Comparison of ENCODE assay signal across 8 mouse cellular contexts in genomic region chr19:44245761-44246171, GRCm38 (mm10). TPM values are rescaled to one million over a fixed set of nuclear protein-coding genes. Genes with fewer than 3 reads are reported as not detected.
DNase-seq lines count a peak whose midpoint lies in the region; ATAC-seq and TF ChIP-seq lines count a peak whose summit lies in the region.

No protein-coding gene starts in this region.

- H3K4me1 ChIP-seq in kidney, postnatal 0 days (replicated peaks; ENCODE audit: insufficient read depth, low read length) = peaks cover 8% of the 10 kb centered on the region
- peaks cover 42% of the 10 kb centered on the region for H3K4me1 ChIP-seq in embryonic facial prominence, embryonic 10.5 days
- H3K4me1 ChIP-seq in hindbrain, embryonic 11.5 days (replicated peaks; ENCODE audit: control insufficient read depth, insufficient read depth, low read length) = peaks cover 7% of the 10 kb centered on the region
- peaks cover 34% of the 10 kb centered on the region for H3K4me1 ChIP-seq in liver, embryonic 16.5 days (ENCODE audit: control insufficient read depth, low read depth, low read length)

- H3K36me3 ChIP-seq in kidney, postnatal 0 days (ENCODE audit: insufficient read depth, low read length) = no peaks in the 10 kb centered on the region
- H3K36me3 ChIP-seq in embryonic facial prominence, embryonic 10.5 days (replicated peaks) = no peaks in the 10 kb centered on the region
- H3K36me3 ChIP-seq in hindbrain, embryonic 11.5 days (ENCODE audit: control insufficient read depth, insufficient read depth, low read length) = no peaks in the 10 kb centered on the region
- no peaks in the 10 kb centered on the region for H3K36me3 ChIP-seq in liver, embryonic 16.5 days (ENCODE audit: control insufficient read depth, insufficient read depth)

- H3K27me3 ChIP-seq in kidney, postnatal 0 days (ENCODE audit: insufficient read depth, low read length) = no peaks in the 10 kb centered on the region
- peaks cover 3% of the 10 kb centered on the region; the same call in 1 of the 2 replicates for H3K27me3 ChIP-seq in embryonic facial prominence, embryonic 10.5 days (replicated peaks; ENCODE audit: low read depth, poor library complexity, severe bottlenecking)
- H3K27me3 ChIP-seq in hindbrain, embryonic 11.5 days (ENCODE audit: control insufficient read depth, insufficient read depth, low read length) = no peaks in the 10 kb centered on the region
- no peaks in the 10 kb centered on the region for H3K27me3 ChIP-seq in liver, embryonic 16.5 days (ENCODE audit: control insufficient read depth, insufficient read depth, low read depth, low read length)

- TF ChIP-seq CTCF in kidney, postnatal 0 days (IDR thresholded peaks at IDR 0.05; ENCODE audit: low read depth) = peak; percentile 84

- peak; percentile 95 for DNase-seq in kidney, postnatal 0 days (ENCODE audit: low spot score)
- DNase-seq in kidney, adult 18-20 months = no peak
- peak; percentile 35 for DNase-seq in Muller cell, postnatal 12 days (ENCODE audit: inconsistent ontology term)
- peak; percentile 30 for DNase-seq in embryonic facial prominence, embryonic 10.5 days (ENCODE audit: low spot score)
- DNase-seq in hindbrain, embryonic 11.5 days (ENCODE audit: low spot score) = peak; percentile 85
- DNase-seq in retina, postnatal 7 days (ENCODE audit: low read depth, low spot score) = peak; percentile 62
- DNase-seq in right cerebral cortex, postnatal 14 days = no peak

- H3K9ac ChIP-seq in kidney, postnatal 0 days (ENCODE audit: low read depth, low read length) = no peak overlapping the region
- H3K9ac ChIP-seq in hindbrain, embryonic 11.5 days (ENCODE audit: low read depth, low read length) = no peak overlapping the region
- H3K9ac ChIP-seq in liver, embryonic 16.5 days (ENCODE audit: low read depth, low read length) = no peak overlapping the region

- no peak overlapping the region for H3K4me3 ChIP-seq in kidney, postnatal 0 days (replicated peaks; ENCODE audit: low read depth, low read length)
- peak overlapping the region; percentile 21; the same call in 1 of the 2 replicates for H3K4me3 ChIP-seq in embryonic facial prominence, embryonic 10.5 days
- no peak overlapping the region for H3K4me3 ChIP-seq in hindbrain, embryonic 11.5 days (ENCODE audit: low read depth, low read length)
- no peak overlapping the region for H3K4me3 ChIP-seq in liver, embryonic 16.5 days (ENCODE audit: low read depth, low read length)

- ATAC-seq in kidney, postnatal 0 days (replicated peaks; ENCODE audit: low FRiP score, low read depth) = no peak
- ATAC-seq in hindbrain, embryonic 11.5 days (ENCODE audit: low FRiP score) = no peak
- no peak for ATAC-seq in liver, embryonic 16.5 days (ENCODE audit: low read depth)

- 4% methylated on average over 5 of the region's 5 CpGs for WGBS in kidney, postnatal 0 days
- WGBS in embryonic facial prominence, embryonic 10.5 days = 10% methylated on average over 5 of the region's 5 CpGs
- 11% methylated on average over 5 of the region's 5 CpGs for WGBS in hindbrain, embryonic 11.5 days
- WGBS in liver, embryonic 16.5 days (ENCODE audit: insufficient replicate concordance) = 4% methylated on average over 5 of the region's 5 CpGs

- no peak overlapping the region; the same call in 1 of the 2 replicates for H3K4me2 ChIP-seq in kidney, postnatal 0 days (ENCODE audit: low read length)
- peak overlapping the region; percentile 4; the same call in 1 of the 2 replicates for H3K4me2 ChIP-seq in hindbrain, embryonic 11.5 days (replicated peaks; ENCODE audit: low read depth, low read length)
- peak overlapping the region; percentile 26; the same call in 1 of the 2 replicates for H3K4me2 ChIP-seq in liver, embryonic 16.5 days (ENCODE audit: low read depth, low read length)

- H3K27ac ChIP-seq in kidney, postnatal 0 days = no peak overlapping the region
- H3K27ac ChIP-seq in embryonic facial prominence, embryonic 10.5 days (replicated peaks) = no peak overlapping the region
- H3K27ac ChIP-seq in hindbrain, embryonic 11.5 days (ENCODE audit: low read depth, low read length) = no peak overlapping the region
- H3K27ac ChIP-seq in liver, embryonic 16.5 days (ENCODE audit: low read length) = no peak overlapping the region

- H3K9me3 ChIP-seq in kidney, postnatal 0 days (replicated peaks; ENCODE audit: low read length) = no peaks in the 10 kb centered on the region
- H3K9me3 ChIP-seq in embryonic facial prominence, embryonic 10.5 days = no peaks in the 10 kb centered on the region
- H3K9me3 ChIP-seq in hindbrain, embryonic 11.5 days (ENCODE audit: control insufficient read depth, low read length) = no peaks in the 10 kb centered on the region
- H3K9me3 ChIP-seq in liver, embryonic 16.5 days (replicated peaks; ENCODE audit: control insufficient read depth, low read length) = no peaks in the 10 kb centered on the region

RNA-seq across cellular contexts. Expression of gene Scd3, which starts 42.7 kb away (rescaled TPM):
- 0.28 and 0.66 TPM in 2 replicates for polyA plus RNA-seq in kidney, postnatal 0 days (2015; fragmentation: Nextera tagmentation; extraction: Ambion mirVana)
- polyA plus RNA-seq in embryonic facial prominence, embryonic 10.5 days (2016; fragmentation: Nextera tagmentation; extraction: Ambion mirVana) = 0.48 and 0.64 TPM in 2 replicates
- polyA plus RNA-seq in hindbrain, embryonic 11.5 days (2014; fragmentation: Nextera tagmentation; extraction: Ambion mirVana) = 0.70 and 1.1 TPM in 2 replicates
- polyA plus RNA-seq in liver, embryonic 16.5 days (2015; fragmentation: Nextera tagmentation; extraction: Ambion mirVana) = 0.04 TPM in 1 of 2 replicates, not detected in the other

RNA-seq across cellular contexts. Expression of gene Scd2, which starts 47.7 kb away (rescaled TPM):
- 78.4 and 81.1 TPM in 2 replicates for polyA plus RNA-seq in kidney, postnatal 0 days (2015; fragmentation: Nextera tagmentation; extraction: Ambion mirVana)
- 324 and 353 TPM in 2 replicates for polyA plus RNA-seq in embryonic facial prominence, embryonic 10.5 days (2016; fragmentation: Nextera tagmentation; extraction: Ambion mirVana)
- 314 and 349 TPM in 2 replicates for polyA plus RNA-seq in hindbrain, embryonic 11.5 days (2014; fragmentation: Nextera tagmentation; extraction: Ambion mirVana)
- polyA plus RNA-seq in liver, embryonic 16.5 days (2015; fragmentation: Nextera tagmentation; extraction: Ambion mirVana) = 131 and 147 TPM in 2 replicates

RNA-seq across cellular contexts. Expression of gene Pkd2l1, which starts 53.5 kb away (rescaled TPM):
- 0.08 TPM in 1 of 2 replicates, not detected in the other for polyA plus RNA-seq in kidney, postnatal 0 days (2015; fragmentation: Nextera tagmentation; extraction: Ambion mirVana)
- polyA plus RNA-seq in embryonic facial prominence, embryonic 10.5 days (2016; fragmentation: Nextera tagmentation; extraction: Ambion mirVana) = 0.07 and 0.19 TPM in 2 replicates
- 0.31 and 0.37 TPM in 2 replicates for polyA plus RNA-seq in hindbrain, embryonic 11.5 days (2014; fragmentation: Nextera tagmentation; extraction: Ambion mirVana)
- not detected in 2 replicates for polyA plus RNA-seq in liver, embryonic 16.5 days (2015; fragmentation: Nextera tagmentation; extraction: Ambion mirVana)

Comparison
In these comparisons a context has a peak if more than half of its experiments do, and no peak if none do; other contexts are left out.
1. DNase-seq: peak in kidney, postnatal 0 days (single experiment), Muller cell, postnatal 12 days (single experiment), embryonic facial prominence, embryonic 10.5 days (single experiment), hindbrain, embryonic 11.5 days (single experiment) and retina, postnatal 7 days (single experiment); none in kidney, adult 18-20 months (single experiment) and right cerebral cortex, postnatal 14 days (single experiment).